Mouse (Mus musculus): ENCODE results near the gene Ptgr1.

The Ptgr1 gene

DNA sequence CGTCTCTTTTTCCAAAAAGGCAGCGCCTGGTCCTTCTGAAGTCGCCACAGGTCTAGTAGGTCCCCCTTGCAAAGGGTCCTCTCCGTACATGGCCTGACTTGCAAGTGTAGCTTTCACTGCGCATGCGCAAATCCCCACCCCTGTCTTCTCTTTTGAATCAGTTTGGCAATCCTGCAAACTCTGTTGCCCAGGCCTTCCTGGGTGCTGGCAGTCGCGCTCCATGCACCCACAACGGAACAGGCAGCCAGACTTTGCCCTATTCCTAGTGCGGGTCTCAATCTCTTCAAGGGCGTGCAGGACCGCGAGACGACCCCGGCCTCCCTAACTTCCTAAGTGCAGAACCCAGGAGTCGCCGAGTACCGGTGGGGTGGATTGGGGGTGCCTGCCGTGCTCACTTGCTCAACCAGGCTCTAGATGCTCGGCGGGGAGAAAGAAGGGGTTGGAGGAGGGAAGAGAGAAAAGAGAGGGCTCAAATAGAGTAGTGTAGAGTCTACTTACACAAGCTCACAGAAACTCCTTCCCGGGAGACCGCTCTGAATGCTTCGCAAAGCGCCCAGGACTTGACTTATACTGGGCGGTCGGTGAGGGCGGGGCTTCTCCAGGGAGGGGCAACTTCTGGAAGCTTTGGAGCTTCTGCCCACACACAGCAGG lies at the start of gene Ptgr1:
TSS of gene Ptgr1 (minus strand) at position 580 of the 651 bp plus-strand sequence.
- DNase-seq (ENCODE audit: low spot score in 2 of 2), result peak; percentile 71 to 79

DNA sequence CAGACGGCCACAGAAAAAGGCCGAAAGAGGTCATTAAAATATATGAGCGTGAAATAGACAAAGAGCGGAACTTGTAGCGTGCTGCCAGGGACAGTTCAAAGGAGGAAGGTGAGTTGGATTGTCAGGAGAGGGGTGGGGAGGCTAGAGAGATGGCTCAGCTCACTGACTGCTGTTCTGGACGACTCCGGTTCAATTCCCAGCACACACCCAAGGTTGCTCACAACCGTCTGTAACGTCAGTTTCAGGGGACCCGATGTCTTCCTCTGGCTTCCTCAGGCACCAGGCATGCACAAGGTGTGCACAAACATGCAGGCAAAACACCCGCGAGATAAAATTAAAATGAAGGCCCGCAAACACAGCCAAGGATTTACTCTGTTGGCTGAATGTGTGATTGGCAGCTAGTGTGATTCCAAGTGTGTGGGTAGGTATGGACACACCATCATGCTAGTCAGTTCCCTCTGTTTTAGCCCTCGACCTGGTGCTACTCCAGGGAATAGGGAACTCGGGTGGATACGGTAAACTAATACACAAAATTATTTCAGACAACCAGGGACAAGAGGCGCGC lies 48.9 kb upstream of the Ptgr1 start:
- peak in 1 of 2 experiments; percentile 12 for DNase-seq (ENCODE audit: low spot score in 2 of 2)

DNA sequence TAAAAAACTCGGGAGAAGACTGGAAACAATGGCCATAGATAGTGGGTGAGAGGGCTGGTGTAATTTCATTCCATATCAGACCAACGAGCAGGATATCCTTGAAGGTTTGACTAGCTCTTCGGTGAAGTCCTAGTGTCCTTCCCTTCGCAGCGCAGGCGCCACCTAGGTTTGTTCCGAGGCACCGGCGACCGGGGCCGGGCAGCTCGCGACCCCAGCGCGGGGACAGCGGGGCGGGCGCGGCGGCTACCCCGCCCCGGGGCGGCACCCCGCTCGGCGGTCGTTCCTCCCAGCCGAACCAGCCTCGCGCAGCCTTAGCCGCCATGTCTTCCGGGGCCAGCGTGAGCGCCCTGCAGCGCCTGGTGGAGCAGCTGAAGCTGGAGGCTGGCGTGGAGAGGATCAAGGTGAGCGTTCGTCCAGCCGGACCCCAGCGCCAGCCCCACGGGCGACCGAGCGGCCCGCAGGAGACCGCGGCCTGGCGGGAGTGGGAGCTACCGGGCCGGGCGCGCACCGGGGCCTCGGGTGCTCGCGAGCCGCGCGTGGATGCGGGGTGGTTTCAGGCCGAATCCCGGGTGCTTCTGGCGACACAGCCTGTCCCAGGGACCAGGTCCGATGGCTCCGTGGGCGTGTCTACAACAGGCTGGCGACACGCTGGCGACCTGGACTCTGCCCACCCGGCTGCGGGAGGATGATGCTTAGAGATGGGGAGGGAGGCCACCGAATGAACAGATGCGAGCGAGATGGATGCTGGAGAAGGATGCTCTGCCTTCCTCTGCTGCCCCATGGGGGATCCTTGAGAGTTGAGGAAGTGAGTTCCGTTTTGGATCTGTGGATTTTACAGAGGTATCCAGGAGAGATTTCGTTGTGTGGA lies 48.2 kb upstream of the Ptgr1 start, which contains the start of gene Gng10:
TSS of gene Gng10 (plus strand) at position 171 of the 868 bp plus-strand sequence.
- DNase-seq (ENCODE audit: low spot score in 2 of 2), result peak; percentile 42 to 68

DNA sequence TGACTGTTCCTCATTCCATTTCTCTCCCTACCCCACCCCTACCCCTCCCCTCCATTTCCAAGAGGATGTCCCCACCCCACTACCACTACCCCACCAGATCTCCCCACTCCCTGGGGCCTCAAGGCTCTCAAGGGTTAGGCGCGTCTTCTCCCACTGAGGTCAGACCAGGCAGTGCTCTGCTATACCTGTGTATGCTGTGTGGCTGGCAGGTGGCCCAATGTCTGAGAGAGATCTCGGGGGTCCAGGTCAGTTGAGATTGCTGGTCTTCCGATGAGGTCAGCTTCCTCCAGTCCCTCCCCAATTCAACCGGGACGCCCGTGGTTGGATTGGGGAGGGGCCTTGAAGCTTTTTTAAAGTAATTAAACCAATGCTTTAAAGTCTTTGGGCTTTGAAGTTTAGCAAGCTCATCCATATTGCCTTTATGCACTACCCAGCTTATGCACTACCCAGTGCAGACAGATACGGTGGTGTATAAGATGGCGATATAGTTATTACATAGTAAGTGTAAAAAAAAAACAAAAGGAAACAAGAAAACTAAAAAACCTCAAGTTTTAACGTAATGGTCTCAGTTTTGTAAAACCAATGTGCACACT lies 47.5 kb upstream of the Ptgr1 start:
- no peak for DNase-seq (ENCODE audit: low spot score in 2 of 2)

DNA sequence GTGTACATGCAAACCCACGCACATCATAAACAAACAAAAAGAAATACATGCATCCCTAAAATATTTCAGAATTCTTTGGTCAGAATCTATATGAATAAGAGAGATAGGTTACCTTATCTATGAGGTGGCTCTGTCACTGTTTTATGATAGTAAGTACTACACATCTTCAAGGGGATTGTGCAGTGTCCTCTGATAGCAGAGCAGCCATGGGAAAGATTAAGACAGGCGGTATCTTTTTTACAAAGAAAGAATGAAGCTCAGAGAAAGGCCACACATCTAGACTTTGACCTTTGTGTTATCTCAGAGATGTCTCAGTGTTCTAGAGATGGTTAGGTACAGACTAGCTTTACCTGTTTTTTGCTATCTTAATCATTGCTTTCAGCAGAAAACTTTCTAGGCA lies 30.0 kb upstream of the Ptgr1 start:
- no peak for DNase-seq (ENCODE audit: low spot score in 2 of 2)

DNA sequence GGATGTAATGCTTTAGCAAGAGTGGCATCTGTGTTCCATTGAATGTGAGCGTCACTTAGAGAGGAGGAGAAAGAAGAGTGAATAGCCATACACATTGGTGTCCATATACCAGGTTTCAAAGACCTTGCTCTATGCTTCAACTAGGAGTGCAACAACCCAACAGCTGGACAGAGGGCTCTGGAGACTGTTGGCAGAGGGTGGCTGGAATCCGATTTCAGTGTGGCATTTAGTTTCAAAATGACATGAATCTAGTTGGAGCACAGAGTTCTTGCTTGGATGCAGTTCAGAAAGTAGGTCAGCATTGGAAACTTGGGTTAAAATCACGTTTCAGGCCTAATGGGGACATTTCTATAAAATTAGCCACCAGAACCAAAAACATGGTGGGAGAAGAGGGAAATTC lies 28.3 kb upstream of the Ptgr1 start:
- DNase-seq (ENCODE audit: low spot score in 2 of 2), result no peak

DNA sequence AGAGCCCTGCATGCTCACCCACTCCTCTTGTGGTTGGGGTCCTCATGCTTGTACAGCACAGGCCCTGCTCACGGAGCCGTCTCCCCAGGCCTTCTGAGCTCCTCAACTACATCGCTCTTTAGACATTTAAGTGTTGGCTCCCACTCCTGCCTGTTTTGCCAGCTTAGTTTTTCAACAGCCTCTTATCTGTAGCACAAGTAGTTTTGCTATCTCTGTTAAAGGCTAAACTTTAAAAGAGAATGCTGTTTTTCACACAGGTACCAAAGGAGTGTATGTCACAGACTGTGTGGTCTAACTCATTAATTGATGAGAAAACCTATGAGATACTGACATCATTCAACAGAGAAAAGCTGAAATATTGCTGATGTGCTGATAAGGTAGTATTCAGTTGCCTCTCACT lies 24.5 kb upstream of the Ptgr1 start:
- DNase-seq (ENCODE audit: low spot score in 2 of 2), result no peak

DNA sequence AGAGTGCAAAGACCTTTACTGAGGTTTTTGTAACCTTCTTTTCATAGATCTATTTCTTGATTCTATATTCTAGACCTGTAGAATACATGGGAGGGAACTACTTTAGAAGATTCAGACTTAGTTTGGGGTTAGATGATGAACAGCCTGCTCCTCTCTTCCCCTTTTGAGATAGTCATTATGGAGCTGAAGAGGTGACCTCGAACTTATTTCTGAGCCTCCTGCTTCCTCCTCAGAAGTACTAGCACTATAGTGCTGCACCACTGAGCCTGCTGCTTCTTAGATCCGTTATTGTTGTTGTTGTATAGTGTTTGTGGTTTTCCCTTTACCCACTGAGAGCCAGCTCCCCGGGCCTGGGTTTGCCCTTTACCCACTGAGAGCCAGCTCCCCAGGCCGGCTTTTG lies 22.8 kb upstream of the Ptgr1 start:
- no peak for DNase-seq (ENCODE audit: low spot score in 2 of 2)

DNA sequence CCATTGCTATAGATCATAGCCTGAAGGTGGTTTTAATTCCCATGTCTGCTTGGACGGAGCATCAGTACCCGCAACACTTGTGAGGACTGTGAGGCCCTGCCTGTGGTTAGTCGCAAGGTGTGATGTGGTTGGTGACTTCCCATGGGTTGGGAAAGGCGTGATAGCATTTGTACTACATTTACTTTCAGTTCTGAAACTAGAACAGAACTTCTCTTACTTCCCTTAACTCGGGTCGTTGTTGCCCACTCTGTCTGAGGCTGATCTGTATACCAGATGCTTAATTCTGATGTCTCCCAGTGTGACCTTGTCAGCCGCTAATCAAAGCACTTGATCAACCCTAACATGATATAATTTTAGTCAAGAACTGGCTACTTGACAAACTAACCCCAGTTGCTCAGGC lies 22.3 kb upstream of the Ptgr1 start:
- no peak for DNase-seq (ENCODE audit: low spot score in 2 of 2)

DNA sequence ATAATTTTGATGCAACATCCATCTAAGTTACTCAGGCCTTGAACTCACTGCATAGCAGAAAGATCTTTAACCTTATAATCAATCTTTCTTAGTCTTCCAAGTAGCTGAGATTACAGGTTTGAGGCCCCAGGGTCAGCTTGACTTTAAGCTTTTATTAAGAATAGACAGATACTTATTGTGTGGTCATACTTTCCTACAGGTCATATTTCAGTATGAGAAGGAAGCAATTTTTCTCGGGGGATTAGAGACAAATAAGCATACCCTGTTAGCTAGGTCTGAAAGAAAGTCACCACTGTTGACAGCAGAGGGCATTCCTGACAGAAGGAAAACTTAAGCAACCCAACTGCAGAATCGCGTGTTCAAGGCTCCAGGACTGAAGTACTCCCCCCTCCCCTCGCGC lies 21.1 kb upstream of the Ptgr1 start:
- no peak for DNase-seq (ENCODE audit: low spot score in 2 of 2)

DNA sequence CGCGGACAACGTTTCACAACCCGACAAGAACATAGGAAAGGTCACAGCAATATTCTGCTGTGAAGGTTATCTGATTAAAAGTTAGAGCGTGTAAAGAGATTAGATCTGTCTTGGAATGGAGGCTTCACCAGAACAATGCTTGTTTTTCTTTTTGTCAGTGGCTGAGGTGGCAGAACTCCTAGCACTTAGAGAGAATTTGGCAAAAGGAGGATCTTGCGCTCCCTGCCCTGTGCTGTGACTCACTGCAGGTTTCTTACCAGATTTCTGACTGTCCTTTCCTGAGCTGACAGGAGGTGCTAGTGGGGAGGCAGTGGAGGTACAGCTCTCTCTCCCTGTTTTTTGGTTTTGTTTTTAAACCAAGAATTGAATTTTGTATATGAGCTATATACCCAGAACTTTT lies 20.1 kb upstream of the Ptgr1 start:
- DNase-seq (ENCODE audit: low spot score in 2 of 2), result no peak

DNA sequence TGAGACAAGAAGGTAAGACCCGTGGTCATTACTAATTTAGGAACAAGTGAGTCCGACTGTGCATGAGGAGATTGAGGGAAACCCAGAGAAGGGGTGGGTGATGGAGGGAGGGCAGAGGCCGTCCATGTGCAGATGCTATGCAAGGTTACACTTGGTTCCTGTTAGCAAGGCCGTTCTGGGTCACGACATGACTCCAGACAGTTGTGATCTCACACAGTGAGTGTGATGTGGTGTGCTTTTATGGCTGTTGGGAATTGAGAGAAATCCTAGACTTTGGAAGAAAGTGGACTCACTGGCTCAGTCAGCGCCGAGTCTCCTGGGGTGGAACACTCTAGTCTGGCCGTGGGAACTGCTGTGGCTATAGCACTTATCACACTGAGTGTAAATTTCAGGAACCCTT lies 19.3 kb upstream of the Ptgr1 start:
- no peak for DNase-seq (ENCODE audit: low spot score in 2 of 2)

DNA sequence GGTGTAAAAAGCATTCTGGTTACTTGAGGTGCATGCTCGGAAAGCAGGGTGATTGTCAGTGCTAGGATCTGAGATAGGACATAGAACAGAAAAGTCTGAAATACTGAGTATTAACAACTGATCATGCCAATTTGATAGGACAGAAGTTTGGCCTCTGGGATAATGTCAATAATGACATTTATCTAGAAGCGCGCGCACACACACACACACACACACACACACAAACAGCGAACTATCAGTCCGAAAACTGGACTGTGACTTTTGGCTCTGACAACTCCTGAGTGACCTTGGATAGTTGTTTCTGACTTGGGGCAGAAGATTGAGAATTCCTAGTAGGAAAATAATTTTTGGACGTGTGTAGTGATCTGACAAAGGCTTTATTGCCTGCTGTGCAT lies 16.9 kb upstream of the Ptgr1 start:
- no peak for DNase-seq (ENCODE audit: low spot score in 2 of 2)

DNA sequence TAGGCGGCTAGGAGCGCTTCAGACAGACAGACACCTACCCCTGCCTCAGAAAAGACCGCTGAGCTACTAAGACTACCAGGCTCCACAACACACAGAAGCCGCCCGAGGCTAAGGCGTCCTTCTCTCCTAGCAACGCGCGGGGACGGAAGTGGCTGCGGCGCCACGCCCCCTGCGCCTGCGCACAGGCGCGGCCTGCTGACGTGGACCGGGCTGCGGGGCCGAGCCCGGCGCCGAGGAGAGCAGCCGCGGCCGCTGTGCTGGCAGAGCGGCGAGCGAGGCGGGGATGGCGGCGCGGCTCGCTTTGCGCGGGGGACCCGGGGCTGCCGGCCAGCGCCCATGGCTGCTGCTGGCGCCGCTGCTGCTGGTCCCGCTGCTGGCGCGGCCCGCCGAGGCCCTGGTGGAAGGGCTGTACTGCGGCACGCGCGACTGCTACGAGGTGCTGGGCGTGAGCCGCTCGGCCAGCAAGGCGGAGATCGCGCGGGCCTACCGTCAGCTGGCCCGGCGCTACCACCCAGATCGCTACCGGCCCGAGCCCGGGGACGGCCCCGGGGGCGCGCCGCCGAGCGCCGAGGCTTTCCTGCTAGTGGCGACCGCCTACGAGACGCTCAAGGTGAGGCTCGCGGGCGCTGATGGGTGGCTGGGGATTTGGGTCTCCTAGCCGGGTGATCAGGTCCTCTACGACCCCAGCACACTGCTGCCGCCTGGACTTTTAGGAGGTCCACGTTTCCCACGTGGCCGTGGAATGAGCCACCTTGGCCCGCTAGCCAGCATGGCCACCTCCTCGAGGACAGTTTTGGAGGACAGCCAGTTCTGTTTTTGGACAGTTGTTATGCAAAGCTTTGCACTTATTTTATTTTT lies 16.3 kb upstream of the Ptgr1 start, which contains the start of gene Gm20503:
TSS of gene Gm20503 (plus strand) at position 263 of the 858 bp plus-strand sequence.
- DNase-seq (ENCODE audit: low spot score in 2 of 2), result peak; percentile 81 to 86

DNA sequence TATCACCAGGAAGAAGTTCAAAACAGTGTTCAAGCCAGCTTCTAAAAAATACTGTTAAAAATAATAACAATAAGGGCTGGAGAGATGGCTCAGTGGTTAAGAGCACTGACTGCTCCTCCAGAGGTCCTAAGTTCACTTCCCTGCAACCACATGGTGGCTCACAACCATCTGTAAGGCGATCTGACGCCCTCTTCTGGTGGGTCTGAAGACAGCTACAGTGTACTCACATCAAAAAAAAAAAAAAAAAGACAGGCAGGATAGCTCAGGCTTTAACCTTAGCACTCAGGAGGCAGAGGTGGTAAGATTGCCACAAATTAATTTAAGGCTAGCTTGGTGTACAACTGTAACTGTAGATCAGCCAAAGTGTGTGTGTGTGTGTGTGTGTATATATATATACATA lies 13.7 kb upstream of the Ptgr1 start:
- no peak for DNase-seq (ENCODE audit: low spot score in 2 of 2)

DNA sequence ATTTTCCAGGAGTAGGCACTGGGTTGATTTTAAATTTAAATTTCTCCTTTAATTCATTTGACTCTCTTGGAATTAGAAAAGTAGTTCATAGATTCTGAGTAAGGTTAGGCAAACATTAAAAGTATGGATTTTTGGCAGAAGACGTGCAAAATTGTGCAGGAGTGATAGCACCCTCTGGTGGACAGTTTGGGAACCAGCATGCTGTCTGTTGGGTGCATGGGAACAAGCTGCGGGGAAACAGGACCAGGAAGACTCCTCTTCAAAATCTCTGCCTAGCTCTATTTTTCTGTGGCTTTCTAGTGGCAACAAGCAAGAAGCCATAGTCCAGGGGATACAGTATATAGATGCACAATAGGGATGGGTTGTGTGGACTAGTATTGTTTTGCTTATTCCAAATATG lies 12.8 kb upstream of the Ptgr1 start:
- peak; percentile 42 to 70 for DNase-seq (ENCODE audit: low spot score in 2 of 2)

DNA sequence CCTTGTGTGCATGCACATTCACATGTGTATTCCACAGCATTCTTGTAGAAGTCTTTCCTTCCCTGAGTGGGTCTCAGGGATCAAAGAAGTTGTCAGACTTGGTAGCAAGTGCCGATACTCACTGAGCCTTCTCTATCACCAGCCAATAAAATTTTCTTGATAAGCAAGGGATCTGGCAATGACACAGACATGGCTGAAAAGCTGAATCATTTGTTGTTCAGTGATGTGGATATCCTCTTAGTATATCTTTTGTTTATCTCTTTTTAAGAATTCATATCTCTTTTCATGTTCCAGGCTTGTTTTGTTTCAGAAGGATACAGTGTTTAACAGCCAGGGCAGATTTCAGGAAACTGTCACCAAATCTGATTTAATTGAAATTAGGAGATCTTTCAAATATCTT lies 11.8 kb upstream of the Ptgr1 start:
- DNase-seq (ENCODE audit: low spot score in 2 of 2), result no peak

DNA sequence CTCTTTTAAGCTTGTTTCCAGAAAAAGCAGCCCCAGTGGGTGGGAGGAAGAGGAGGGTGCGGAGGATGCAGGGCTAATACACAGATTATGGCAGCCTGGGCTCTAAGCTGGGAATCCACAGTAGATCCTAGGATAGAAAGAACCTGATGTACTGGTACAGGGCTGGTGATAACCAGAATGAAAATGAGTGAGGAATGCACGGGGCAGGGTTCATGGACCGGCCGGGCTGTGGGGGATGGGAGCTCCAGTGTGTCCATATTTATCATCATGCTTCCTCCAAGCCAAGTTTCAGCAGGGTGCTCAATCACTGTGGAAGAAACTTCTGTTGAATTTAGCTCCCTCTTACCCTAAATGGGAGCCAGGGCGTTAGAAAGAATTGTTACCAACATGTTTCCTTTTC lies 10.2 kb upstream of the Ptgr1 start:
- peak in 1 of 2 experiments; percentile 8 for DNase-seq (ENCODE audit: low spot score in 2 of 2)

DNA sequence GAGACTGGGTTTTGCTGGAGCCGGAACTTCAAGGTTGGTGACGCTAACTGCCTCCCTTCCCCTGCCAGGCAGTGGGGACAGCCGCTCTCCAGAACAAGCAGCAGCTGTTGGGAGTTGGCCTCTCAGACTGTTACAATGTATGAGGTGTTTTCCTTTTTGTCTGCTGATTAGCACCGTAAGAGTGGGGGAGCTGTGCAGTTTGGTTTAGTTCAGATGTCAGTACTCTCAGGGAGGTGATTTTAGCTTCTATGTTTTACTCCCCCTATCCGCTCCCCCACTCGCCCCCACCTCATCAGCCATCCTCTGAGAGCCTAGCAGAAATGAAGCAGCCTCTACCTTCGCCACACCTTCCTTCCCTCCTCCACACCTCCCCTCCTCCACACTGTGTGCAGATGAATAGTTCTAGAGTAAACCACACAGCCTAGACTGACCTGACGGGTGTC lies 8.4 kb upstream of the Ptgr1 start:
- DNase-seq (ENCODE audit: low spot score in 2 of 2), result peak in 1 of 2 experiments; percentile 10

DNA sequence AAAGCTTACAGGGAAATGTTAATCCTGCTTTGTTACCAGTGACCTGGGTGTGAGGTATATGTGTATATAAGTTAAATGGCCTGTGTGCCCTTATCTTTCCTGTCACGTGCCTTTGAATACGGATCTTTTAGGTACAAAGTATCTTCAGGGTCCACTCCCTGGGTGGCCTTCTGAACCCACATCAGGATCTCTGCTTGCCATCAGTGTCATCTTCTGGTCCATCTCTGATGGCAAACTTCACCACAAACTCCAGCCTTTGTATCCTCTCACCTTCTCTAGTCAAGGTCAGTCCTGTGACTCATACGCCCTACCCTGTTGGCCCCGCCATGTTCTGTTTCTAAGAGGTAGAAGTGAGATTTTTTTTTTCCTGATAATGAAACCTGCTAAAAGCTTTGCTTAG lies 7.8 kb upstream of the Ptgr1 start, which contains the start of gene Dnajc25:
TSS of gene Dnajc25 (plus strand) at position 301 of the 400 bp plus-strand sequence.
- no peak for DNase-seq (ENCODE audit: low spot score in 2 of 2)

DNA sequence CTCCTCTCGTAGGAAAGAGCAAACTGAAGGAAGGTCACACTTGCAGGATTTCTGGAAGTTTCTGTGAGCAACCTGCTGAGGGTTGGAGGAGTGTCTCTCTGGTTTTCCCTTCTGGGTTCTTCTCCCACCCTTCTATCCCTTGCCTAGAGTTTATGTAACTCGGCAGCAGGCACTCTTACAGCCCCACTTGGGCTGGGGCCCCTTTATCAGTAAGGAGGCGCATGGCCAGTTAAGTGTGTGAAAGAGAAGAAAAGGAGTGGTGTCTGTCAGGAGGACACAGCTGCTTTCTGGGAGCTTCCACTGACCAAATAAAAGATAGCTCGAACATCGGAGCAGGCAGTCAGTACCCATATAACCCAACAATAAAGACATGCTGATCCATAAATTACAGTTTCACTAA lies 5.3 kb upstream of the Ptgr1 start:
- no peak for DNase-seq (ENCODE audit: low spot score in 2 of 2)

Data from urinary bladder, adult 18-20 months (tissue).